Mouse (Mus musculus) gastrocnemius, adult 2 months (tissue): ENCODE results near the gene Dynlrb1. TPM values are rescaled to one million over a fixed set of nuclear protein-coding genes. Genes with fewer than 3 reads are reported as not detected.

Source experiments
- DNase-seq: peaks from one replicate; pipeline ENCODE4 v3.0.0; 2022
- H3K27ac ChIP-seq: fragments of 200-600 bp; 2 replicates; pipeline ENCODE4 v1.8.1; 2022; ENCODE audit warnings: mild to moderate bottlenecking
- H3K4me3 ChIP-seq: fragments of 200-600 bp; 2 replicates; pipeline ENCODE4 v1.8.1; 2022; ENCODE audit warnings: mild to moderate bottlenecking, moderate library complexity
- CTCF ChIP-seq: fragments of 200-600 bp; IDR thresholded peaks from 2 replicates; pipeline ENCODE4 v1.8.1; 2022; ENCODE audit warnings: antibody characterized with exemption, mild to moderate bottlenecking, moderate library complexity
- intact Hi-C: fragments of 180-260 bp; cut with DNase I; formaldehyde crosslinking; loops from one replicate; pipeline ENCODE4 v1.15.1; 2025
- total RNA-seq, 2 experiments: library from RNA; stranded (reverse); gene quantifications; 2 replicates each; pipeline ENCODE4 v1.2.3; 2021

Gene Dynlrb1
- total RNA-seq, 2 experiments from 2014 or later: 100 to 128 TPM

- H3K4me3 ChIP-seq: no peak overlapping the region
- peak overlapping the region; percentile 91 for H3K27ac ChIP-seq
- TF ChIP-seq CTCF: no peak
- intact Hi-C loops: no loop called here
- DNase-seq: no peak
These were observed 49.4 kb downstream of the Dynlrb1 start for GRCm38 (mm10) chr2:155285744-155286143.

- intact Hi-C loops: no loop called here
- TF ChIP-seq CTCF: no peak
- Histone ChIP-seq H3K27ac (peak overlapping the region; percentile 67), H3K4me3 (no peak overlapping the region)
- no peak for DNase-seq
These were observed 51.3 kb downstream of the Dynlrb1 start for GRCm38 (mm10) chr2:155287456-155288250.

GRCm38 (mm10) chr2:155290066-155290465, 53.7 kb downstream of the Dynlrb1 start:
- intact Hi-C loops: no loop called here
- no peak for DNase-seq
- no peak overlapping the region for H3K27ac ChIP-seq
- no peak for TF ChIP-seq CTCF
- H3K4me3 ChIP-seq: no peak overlapping the region

GRCm38 (mm10) chr2:155293382-155293781, 57.0 kb downstream of the Dynlrb1 start:
- peak; percentile 81 for DNase-seq
- intact Hi-C loops: no loop called here
- H3K4me3 ChIP-seq: no peak overlapping the region
- 0 out of 2 replicates have a peak, but pooled peaks have one; percentile 2 for TF ChIP-seq CTCF
- H3K27ac ChIP-seq: peak overlapping the region; percentile 86

GRCm38 (mm10) chr2:155293946-155294345, 57.6 kb downstream of the Dynlrb1 start:
- TF ChIP-seq CTCF: peak; percentile 11; the same call in 1 of the 2 replicates
- intact Hi-C loops: no loop called here
- peak; percentile 54 for DNase-seq
- H3K4me3 ChIP-seq: no peak overlapping the region
- peak overlapping the region; percentile 86 for H3K27ac ChIP-seq

- Histone ChIP-seq H3K27ac (peak overlapping the region; percentile 86; the same call in 1 of the 2 replicates), H3K4me3 (no peak overlapping the region)
- no peak for TF ChIP-seq CTCF
- DNase-seq: no peak
- intact Hi-C loops: loop anchor here (5.0 kb wide), 1 partner anchor 87 kb away; the partner anchor contains the start of gene Trp53inp2
These were observed 59.1 kb downstream of the Dynlrb1 start for GRCm38 (mm10) chr2:155295453-155295852.

GRCm38 (mm10) chr2:155299563-155299962, 63.2 kb downstream of the Dynlrb1 start:
- DNase-seq: peak; percentile 63
- Histone ChIP-seq H3K4me3 (peak overlapping the region; percentile 53), H3K27ac (peak overlapping the region; percentile 94)
- intact Hi-C loops: loop anchor here (5.0 kb wide), 1 partner anchor 83 kb away; the partner anchor contains the start of gene Trp53inp2
- no peak for TF ChIP-seq CTCF

Other genes starting within 250 kb of the Dynlrb1 start
- gene Gm14226, start 218.3 kb upstream of the Dynlrb1 start, total RNA-seq: not detected
- gene Ahcy, start 162.0 kb upstream of the Dynlrb1 start, total RNA-seq: 10 to 100 TPM; 13.9 to 19.0 TPM
- 10 to 100 TPM; 20.1 to 21.6 TPM for gene Itch, start 103.0 kb upstream of the Dynlrb1 start, total RNA-seq
- gene Map1lc3a, start 39.8 kb downstream of the Dynlrb1 start, total RNA-seq: 100 to 1,000 TPM; 267 to 277 TPM
- 10 to 100 TPM; 23.8 to 24.7 TPM for gene Pigu, start 120.9 kb downstream of the Dynlrb1 start, total RNA-seq
- gene Trp53inp2, start 144.5 kb downstream of the Dynlrb1 start, total RNA-seq: 100 to 1,000 TPM; 334 to 391 TPM
- 10 to 100 TPM; 16.3 to 18.7 TPM for gene Ncoa6, start 237.4 kb downstream of the Dynlrb1 start, total RNA-seq